Mouse (Mus musculus) cortical plate, adult 2 months (tissue): Measurements from ENCODE around the gene Ablim1. TPM values are rescaled to one million over a fixed set of nuclear protein-coding genes. Genes with fewer than 3 reads are reported as not detected.

Source experiments
- H3K27ac ChIP-seq: fragments of 200-500 bp; 2 replicates; pipeline ENCODE4 v1.5.1; 2012; ENCODE audit warnings: low read length, control low read depth, inconsistent platforms; ENCODE audit not compliant: insufficient read depth
- H3K4me1 ChIP-seq: fragments of 200-500 bp; 2 replicates; pipeline ENCODE4 v1.6.1; 2011; ENCODE audit warnings: low read length; ENCODE audit not compliant: control insufficient read depth, insufficient read depth
- H3K4me3 ChIP-seq: fragments of 200-500 bp; 2 replicates; pipeline ENCODE4 v1.5.1; 2011; ENCODE audit warnings: mild to moderate bottlenecking, low read length, control low read depth; ENCODE audit not compliant: insufficient read depth
- CTCF ChIP-seq: fragments of 200-500 bp; IDR thresholded peaks from 2 replicates; pipeline ENCODE4 v1.5.1; 2011; ENCODE audit warnings: mild to moderate bottlenecking, control low read depth, low read length; ENCODE audit not compliant: insufficient read depth; ENCODE audit errors: extremely low read depth
- POLR2A ChIP-seq: fragments of 200-500 bp; IDR thresholded peaks from 2 replicates; pipeline ENCODE4 v1.6.1; 2011; ENCODE audit warnings: mild to moderate bottlenecking, low read length, control low read depth; ENCODE audit not compliant: insufficient read depth; ENCODE audit errors: extremely low read depth
- polyA plus RNA-seq: library from polyadenylated mRNA; depleted of rRNA; stranded (reverse); fragments of >200 nt; gene quantifications from 2 replicates; pipeline ENCODE4 v1.2.3, GENCODE M21; 2012; rRNA removed

The Ablim1 gene
- polyA plus RNA-seq, 1 experiment, result 50.0 TPM

GRCm38 (mm10) chr19:56992978-56993545, 321.7 kb downstream of the Ablim1 start:
- Histone ChIP-seq H3K4me3 (no peak overlapping the region), H3K27ac (no peak overlapping the region), H3K4me1 (no peaks in the 10 kb centered on the region)
- TF ChIP-seq CTCF (no peak), POLR2A (no peak)

DNA sequence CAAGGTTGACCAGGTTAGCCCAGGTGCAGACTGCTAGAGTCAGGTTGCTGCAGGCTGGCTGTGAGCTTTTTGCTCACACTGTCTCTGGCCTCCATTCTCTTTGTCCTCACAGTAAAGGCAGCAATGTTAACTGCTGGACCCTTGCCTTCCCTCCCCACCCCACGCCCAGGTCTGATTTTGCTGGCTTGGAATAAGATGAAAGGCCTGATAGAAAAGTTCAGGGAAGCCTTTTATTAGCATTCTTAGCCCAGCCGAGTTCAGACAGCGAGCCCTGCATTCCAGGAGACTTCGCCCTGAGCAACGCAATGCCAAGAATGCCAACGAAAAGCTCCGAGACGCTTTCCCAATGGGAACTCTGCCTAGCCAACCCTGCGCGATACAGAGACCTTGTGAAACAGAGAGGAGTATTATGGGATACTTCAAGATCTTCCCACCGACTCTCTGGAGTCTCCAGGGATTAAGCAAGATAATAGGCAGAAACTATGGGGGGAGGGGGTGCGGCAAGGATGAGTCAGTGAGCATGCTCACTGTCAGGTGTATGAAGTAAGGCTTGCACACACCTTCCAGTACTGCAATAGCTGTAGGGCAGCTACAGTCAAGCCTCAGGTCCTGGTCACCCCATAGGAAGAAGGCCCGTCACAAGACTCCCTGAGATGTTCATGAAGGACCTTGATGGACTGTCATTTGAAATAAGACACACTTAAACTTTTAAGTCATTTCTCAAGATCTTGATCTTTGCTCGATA, 324.2 kb downstream of the Ablim1 start:
- H3K4me1 ChIP-seq, result no peaks in the 10 kb centered on the region
- no peak overlapping the region for H3K4me3 ChIP-seq
- no peak overlapping the region for H3K27ac ChIP-seq
- TF ChIP-seq CTCF (no peak), POLR2A (no peak)

- H3K4me1 ChIP-seq, result no peaks in the 10 kb centered on the region
- TF ChIP-seq CTCF, result no peak
- TF ChIP-seq POLR2A, result no peak
- no peak overlapping the region for H3K4me3 ChIP-seq
- H3K27ac ChIP-seq, result no peak overlapping the region
Observed at GRCm38 (mm10) chr19:56989171-56989570, 325.5 kb downstream of the Ablim1 start.

- Histone ChIP-seq H3K4me1 (peaks cover 7% of the 10 kb centered on the region), H3K27ac (no peak overlapping the region), H3K4me3 (no peak overlapping the region)
- TF ChIP-seq POLR2A (no peak), CTCF (no peak)
Observed at GRCm38 (mm10) chr19:56984229-56984628, 330.5 kb downstream of the Ablim1 start.

DNA sequence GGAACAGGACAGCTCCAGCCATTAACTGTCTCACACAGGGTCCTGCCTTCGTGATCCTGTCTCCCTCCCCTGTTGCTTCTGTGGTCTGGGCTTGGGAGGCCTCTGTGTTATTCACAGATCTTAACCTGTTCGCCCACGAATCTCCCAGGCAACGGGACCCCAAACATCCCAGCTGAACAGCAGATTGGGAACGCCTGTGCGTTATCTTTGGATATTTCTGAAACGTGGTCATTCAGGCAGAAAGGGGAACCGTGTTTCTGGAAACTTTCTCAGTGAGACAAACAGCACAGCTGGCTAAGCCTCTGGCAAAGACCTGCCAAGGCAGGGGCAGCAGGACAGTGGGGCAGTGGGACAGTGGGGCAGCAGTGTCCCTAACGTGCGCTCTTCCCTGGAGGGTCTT, 331.0 kb downstream of the Ablim1 start:
- TF ChIP-seq POLR2A (no peak), CTCF (no peak)
- Histone ChIP-seq H3K4me1 (peaks cover 7% of the 10 kb centered on the region), H3K4me3 (no peak overlapping the region), H3K27ac (no peak overlapping the region)

Other genes starting within 250 kb of the Ablim1 start
- gene Fam160b1, start 45.8 kb upstream of the Ablim1 start, polyA plus RNA-seq, result 16.8 and 16.9 TPM in 2 replicates
- 25.9 and 27.3 TPM in 2 replicates for gene Trub1, start 138.0 kb upstream of the Ablim1 start, polyA plus RNA-seq